Mouse (Mus musculus) MEL (cell line): ENCODE measurements around the gene Sis.

ENCODE experiments used
- HCFC1 ChIP-seq: IDR thresholded peaks from 2 replicates; pipeline ENCODE4 v1.6.1; 2012; ENCODE audit warnings: low read depth, mild to moderate bottlenecking, inconsistent platforms, low read length, improper control_type of control experiment, moderate library complexity
- TCF12 ChIP-seq: IDR thresholded peaks from 2 replicates; pipeline ENCODE4 v1.6.1; 2014; ENCODE audit warnings: low read depth, mild to moderate bottlenecking, inconsistent platforms, low read length, improper control_type of control experiment, moderate library complexity

DNA sequence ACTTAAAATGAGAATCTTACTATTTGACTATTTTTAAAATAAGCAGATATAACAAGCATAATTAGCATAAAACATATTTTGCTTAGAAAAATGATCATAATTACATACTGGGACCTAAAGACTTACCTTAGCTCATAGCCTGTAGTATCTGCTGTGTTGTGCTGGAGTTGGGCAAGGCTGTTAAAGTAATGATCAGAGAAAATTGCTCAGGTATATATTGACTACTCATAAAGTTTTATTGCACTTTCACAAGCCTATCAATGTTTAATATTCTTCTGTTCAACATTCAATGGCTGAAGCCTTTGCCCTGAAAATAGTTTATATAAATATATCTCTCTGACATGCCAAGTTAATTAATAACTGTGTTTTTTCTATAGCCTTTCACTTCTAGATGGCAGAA, at the start of gene Sis:
- TF ChIP-seq TCF12 (no peak), HCFC1 (no peak)
